Mouse (Mus musculus) lung, postnatal 0 days (tissue): ENCODE data around the gene Ap3d1.

Source experiments
- CTCF ChIP-seq: IDR thresholded peaks from 2 replicates; pipeline ENCODE4 v1.5.1; 2016; ENCODE audit warnings: antibody characterized with exemption, mild to moderate bottlenecking
- EP300 ChIP-seq: IDR thresholded peaks from 2 replicates; pipeline ENCODE4 v1.6.1; 2016; ENCODE audit warnings: antibody characterized with exemption, mild to moderate bottlenecking, control low read depth

DNA sequence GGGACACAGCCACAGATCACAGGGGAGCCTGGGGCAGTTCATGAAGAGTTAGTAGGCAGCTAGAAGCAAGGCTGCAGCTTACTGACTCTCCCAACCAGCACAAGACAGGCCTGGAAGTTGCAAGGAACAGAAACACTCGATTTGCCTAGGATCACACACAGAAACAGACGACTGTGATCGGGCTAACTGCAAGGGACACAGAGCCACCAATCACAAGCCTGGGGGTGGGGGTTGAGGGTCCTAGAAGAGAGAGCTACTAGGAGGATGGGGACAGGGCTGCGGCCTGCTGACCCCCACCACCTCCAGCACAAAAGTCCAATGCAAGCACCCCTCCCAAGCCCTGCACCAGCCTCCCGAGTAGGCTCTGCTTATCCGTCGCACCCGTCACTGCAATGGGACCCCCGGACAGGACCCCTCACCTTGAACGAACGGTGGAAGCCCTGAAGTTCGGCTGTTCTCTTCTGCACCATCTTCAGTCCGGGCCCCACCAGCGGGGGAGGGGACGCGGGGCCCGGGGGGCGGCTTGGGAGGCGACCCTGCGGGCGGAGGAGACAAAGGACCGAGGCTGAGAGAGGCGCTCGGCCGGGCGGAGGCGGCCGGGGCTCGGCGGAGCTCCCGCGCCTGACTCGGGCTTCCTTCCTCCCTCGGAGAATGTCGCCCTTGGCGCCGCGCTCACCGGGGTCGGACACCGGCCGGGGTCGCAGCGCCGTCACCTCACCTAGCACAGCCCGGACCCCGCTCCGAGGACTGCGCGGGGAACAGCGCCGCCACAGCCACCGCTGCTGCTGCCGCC is 66.5 kb downstream of the Ap3d1 start:
- TF ChIP-seq CTCF: no peak
- TF ChIP-seq EP300: no peak
